Mouse (Mus musculus) adipocyte (in vitro differentiated cells): ENCODE data around the gene Rpl31.

ENCODE experiments used
- DNase-seq: peaks from one replicate; pipeline ENCODE4 v3.0.0-alpha.2; 2016; ENCODE audit warnings: low spot score

Rpl31 gene

DNA sequence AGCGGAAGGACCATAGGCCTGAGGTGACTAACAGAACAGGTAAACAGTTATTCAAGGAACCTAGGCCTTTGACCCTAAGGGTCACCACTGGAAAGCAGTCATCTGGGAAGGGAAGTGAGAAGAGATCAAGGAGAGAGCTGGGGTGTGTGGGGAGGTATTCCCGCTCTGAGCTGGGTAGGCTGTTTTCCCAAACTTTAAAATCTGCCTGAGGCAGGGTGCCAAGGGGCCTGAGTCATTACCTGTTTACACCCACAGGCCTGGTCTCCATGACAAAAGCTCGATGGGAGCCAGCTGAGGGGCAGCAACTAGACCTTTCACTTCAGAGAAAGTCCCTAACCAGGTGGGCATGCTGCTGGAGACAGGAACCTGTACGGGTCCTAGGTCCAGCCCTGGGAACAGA, 31.6 kb downstream of the Rpl31 start:
- no peak for DNase-seq

DNA sequence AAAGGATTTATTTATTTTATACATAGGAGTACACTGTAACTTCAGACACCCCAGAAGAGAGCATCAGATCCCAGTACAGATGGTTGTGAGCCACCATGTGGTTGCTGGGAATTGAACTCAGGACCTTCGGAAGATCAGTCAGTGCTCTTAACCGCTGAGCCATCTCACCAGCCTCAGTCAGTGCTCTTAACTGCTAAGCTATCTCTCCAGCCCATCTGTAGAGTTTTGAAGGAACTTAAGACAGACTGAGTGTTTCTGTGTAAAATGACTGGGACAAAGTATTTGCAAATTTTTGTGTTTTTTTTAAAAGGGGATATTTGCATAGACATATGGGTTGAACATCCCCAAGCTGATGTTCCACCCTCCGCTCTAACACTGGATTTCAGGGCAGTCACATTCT, 32.5 kb downstream of the Rpl31 start:
- no peak for DNase-seq

DNA sequence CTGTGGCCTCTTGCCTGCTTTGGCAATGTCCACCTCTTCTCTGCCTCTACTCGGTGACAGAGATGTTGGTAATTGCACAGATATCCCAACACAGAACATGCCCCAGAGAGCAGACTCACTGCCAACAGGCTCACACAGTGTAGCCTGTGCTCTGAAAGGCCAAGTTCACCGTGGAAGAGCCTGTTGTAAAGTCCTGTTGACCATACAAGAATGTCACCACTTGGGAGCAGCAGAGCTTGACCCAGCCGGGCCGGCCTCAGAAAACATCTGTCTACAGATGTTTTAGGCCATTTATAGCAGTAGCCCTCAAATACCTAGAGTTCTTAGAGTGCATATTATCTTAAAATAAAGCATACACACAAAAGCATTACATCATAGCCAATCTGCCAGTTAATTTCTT, 39.5 kb downstream of the Rpl31 start:
- no peak for DNase-seq

DNA sequence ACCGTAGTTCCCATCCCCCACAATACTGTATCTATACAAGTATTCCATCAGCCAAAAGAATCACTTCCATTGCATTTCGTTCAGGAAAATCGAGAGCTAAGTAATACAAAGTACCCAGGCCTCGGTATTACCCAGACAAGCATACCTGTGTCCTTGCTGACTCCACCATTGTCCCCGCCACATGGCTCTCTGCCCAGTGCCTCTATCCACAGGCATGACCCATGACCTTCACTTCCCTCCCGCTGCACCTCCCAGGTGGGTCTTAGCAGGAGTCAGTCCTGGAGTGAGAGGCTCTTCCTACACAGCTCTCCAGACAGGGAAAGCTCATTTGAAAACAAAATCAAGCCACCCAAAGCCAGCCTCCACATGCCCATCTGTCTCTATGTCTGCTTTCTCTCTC, 40.5 kb downstream of the Rpl31 start:
- no peak for DNase-seq

DNA sequence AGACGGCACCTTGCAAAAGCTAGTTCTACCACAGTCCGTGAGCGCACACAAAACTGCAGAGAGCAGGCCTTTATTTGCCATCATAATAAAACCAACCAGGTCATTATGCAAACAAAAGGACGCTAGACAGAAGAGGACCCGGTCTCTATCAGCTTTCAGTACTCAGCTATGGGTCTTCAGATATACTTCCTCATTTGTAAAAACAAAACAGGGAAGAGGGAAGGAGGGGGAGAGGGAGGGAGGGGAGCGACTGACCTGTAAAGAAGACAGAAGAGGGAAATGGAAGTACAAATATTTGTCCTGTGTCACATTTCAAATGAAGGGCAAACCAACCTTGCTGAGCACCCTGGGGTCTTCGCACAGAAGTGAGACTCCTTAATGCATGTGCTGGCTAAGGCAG, 41.0 kb downstream of the Rpl31 start:
- DNase-seq, result no peak

DNA sequence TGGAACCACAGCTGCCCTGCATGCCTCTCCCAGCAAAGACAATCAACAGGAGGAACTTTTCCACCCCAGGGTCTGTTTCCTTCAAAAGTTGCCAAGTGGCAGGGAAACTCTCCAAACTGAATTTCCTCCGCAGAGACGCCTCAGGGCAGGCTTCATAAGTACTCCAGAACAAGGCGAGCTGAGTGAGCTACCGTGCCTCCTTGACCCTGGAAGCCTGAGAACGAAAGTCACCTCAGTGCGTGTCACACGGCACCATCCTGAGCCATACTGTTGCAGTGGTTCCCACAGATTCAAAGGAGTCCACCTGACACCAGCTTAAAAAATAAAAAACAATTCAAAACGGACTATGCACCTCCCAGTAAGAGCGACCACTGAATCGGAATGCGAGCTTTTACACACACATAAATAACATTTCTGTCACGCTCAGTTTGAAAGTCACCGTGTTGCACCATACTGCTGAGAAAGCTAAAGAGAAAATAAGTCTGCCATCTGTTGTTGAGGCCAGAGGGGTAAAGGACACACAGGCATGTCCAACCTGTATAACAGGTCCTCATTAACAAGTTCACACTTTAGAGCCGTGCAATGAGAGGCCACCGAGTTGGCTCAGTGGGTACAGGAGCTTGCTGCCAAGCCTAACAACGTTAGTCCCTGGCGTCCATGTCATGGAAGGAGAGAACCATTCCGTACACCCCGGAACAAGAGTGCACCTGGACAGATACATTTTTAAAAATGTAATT, 42.6 kb downstream of the Rpl31 start:
- no peak for DNase-seq

DNA sequence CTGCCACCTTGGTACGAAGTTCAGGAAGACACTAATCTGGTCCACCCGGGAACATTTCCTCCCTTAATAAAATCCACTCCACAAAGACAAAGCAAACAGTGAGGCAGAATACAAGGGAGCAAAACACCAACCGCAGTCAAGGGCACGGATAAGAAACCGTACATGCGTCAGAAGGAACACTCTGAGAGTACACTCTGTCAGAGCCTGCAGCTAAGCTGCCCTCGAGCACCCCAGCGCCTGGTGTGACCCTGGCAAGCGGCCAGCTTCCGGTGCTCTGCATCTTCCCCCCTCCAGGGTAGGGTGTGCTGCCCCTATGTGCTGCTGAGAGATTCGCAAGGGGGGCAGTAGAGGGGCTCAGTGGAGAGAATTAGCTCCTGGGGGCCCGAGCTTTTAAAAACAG, 50.2 kb downstream of the Rpl31 start:
- DNase-seq, result no peak

DNA sequence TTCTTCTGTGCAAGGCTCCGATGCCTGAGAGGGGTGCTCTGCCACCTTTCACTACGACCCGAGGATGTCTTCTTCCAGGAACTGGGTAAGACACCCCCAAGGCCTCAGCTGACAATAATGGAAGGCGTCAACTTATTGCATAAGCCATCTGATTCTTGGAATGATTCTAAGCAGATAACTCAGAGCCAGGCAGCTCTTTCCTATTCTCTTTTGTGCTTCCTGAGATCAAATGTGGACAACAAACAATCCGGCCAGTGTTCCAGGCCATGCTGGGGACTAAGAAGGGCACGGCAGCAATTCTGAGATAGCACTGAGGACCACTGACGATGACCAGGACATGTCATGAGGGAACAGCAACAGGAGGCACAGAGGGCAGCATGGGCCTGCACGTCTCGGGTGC, 51.2 kb downstream of the Rpl31 start:
- no peak for DNase-seq

DNA sequence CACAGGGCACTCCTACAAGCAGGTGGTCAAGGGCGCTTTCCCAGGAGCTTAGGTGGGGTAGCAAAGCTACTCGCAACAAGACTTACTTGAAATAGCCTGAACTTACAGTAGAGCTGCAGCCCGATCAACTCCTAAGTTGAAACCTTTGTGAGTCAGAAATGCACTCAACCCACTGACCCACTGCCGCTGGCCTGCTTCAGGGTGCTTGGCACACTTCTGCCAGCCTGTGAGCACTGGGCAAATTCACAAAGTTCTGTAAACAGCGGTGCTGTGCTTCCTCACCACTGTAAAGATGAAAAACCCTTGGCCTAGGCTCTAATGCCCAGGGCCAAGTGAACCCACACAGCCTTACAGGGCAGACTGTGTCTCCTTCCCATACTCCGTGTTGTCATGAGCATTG, 53.3 kb downstream of the Rpl31 start:
- DNase-seq, result no peak
